Mouse (Mus musculus) cerebellum, postnatal 36 days (tissue): ENCODE data around the gene Orm3.
A peak's percentile ranks its signal among the peaks of the same experiment; 100 is the strongest.

Experiments
- DNase-seq, 2 experiments: peaks; one replicate each; pipeline ENCODE4 v3.0.0; 2021 to 2022; ENCODE audit warnings: mixed read lengths in 2 of 2

Gene Orm3

GRCm38 (mm10) chr4:63355877-63356665, at the start of gene Orm3:
Gene Orm3 (plus strand): TSS chr4:63356162.
- DNase-seq = no peak

GRCm38 (mm10) chr4:63307175-63308062, 48.5 kb upstream of the Orm3 start:
- DNase-seq = peak; percentile 95

DNA sequence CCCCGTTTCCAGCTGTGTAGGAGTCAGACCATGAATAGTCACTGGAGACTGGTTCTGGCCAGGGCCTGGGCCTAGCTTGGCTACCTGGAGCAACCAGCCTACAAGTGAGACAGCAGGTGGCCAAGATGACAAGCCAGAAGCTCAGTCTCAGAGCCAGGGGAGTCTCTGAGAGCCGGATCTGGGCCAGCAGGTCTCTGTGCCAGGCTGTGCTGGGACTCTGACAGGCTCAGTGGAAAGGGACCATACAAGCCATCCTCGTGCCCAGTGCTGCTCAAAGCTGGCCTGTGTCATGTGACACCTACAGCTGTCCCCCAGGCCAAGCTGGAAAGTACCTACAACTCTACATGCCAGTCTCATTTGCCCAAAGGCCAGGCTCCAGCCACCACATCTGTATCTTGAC, 47.6 kb upstream of the Orm3 start:
- peak; percentile 63 to 66 for DNase-seq

DNA sequence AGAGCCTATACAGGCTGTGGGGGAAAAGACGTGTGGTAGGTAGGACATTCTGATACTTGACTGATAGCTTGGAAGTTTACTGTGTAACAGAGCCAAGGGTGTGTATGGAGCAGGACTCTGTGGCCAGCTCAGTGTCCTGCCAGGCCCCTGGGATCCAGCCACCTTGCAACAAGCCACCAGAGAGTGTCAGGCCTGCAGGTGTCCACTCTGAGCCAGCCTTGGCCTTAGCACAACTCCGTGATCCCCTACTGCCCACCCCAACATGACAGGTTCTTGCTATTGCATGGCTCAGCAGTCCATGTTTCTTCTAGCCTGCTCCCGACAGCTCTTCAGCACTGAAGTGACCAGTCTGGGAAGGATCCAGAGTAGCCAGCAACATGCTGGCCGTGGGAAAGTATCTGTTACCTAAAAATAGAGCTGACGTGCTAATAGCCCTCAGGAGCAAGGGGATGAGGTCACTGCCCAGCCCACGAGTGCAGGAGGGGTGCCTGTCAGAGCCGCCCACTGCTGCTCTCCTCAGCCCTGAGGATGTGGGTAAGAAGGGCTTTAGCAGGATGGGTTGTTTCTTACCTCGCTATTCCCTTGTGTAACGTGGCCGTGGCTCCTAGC, 45.6 kb upstream of the Orm3 start:
- DNase-seq = no peak

DNA sequence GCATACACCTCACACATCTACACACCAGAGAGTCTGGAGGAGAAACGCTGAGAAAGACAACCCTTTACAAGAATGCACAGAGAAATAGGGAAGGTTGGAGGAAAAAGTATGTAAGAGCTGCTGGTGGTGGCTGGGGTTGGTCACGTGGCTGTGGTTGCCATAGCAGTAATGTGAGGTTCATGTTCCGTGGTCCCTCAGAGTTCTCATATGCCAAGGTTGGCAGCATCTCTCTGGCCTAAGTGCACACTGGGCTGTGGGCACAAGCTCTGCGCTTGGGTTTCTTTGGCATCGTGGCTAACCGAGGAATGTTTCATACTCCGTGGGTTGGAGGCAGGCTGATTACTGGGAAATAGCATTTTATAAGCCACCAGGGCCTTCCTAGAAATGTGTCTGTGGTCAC, 44.5 kb upstream of the Orm3 start:
- DNase-seq = no peak

DNA sequence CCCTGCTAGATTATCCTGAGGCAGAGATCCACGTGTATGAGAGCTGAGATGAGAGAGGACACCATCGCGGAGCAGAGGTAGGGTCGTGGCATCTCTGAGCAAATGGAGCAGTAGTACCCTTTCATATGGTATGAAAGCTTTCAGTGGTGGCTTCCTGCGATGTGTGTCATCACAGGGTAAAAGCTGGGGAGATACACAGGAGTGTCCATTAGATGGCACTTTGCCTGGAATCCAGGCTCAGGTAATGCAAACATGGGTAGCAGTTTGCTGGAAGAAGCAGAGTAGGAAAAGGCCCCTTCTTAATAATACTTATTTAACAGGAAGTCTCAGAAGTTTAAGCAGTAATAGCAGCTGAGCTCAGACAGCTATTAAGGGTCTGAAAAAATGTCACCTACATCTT, 41.9 kb upstream of the Orm3 start:
- peak in 1 of 2 experiments; percentile 0 for DNase-seq

GRCm38 (mm10) chr4:63316076-63316746, 39.8 kb upstream of the Orm3 start:
- DNase-seq = no peak

DNA sequence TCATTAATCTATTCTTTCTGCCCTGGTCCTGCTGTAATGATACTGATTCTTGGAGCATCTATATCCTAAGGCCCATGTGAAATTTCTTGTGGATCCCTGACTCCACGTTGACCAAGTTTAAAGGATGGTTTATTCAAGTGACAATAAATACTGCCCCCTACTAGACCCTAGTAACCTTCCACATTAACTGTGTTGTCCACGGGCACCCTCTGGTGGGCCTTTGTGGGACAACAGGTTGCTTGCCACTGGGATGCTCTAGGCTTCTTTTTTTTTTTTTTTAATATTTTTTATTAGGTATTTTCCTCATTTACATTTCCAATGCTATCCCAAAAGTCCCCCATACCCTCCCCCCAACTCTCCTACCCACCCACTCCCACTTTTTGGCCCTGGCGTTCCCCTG, 36.4 kb upstream of the Orm3 start:
- DNase-seq = peak; percentile 75 to 79

GRCm38 (mm10) chr4:63323275-63323815, 32.6 kb upstream of the Orm3 start:
- no peak for DNase-seq

- DNase-seq = no peak
These were observed 22.6 kb upstream of the Orm3 start for GRCm38 (mm10) chr4:63333403-63333802.

- no peak for DNase-seq
These were observed 17.4 kb upstream of the Orm3 start for GRCm38 (mm10) chr4:63338414-63339076.

DNA sequence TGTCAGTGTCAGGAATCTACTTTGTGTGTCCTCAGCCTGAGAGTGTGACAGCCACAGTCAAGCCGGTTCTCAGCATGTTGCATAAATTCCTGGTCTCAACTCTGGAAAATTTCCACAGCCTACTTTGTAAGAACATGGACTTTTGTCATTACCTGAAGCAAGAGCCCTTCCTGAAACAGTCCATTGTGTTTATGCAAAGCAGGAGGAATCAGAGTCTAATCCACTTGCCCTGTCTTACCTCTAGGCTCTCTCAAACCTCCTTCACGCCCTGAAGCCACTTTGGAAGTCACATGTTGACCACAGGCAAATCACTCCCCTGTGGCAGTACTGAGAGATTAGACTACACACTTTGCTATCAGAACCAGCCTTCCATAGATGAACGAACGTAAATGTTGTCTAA, 13.5 kb upstream of the Orm3 start:
- DNase-seq = no peak

GRCm38 (mm10) chr4:63343608-63344007, 12.4 kb upstream of the Orm3 start:
- DNase-seq = no peak

- no peak for DNase-seq
These were observed 11.7 kb upstream of the Orm3 start, which contains the start of gene Orm1 for GRCm38 (mm10) chr4:63344295-63344694. Gene Orm1 (plus strand): TSS chr4:63344560.

- no peak for DNase-seq
These were observed 10.7 kb upstream of the Orm3 start for GRCm38 (mm10) chr4:63345261-63345660.

DNA sequence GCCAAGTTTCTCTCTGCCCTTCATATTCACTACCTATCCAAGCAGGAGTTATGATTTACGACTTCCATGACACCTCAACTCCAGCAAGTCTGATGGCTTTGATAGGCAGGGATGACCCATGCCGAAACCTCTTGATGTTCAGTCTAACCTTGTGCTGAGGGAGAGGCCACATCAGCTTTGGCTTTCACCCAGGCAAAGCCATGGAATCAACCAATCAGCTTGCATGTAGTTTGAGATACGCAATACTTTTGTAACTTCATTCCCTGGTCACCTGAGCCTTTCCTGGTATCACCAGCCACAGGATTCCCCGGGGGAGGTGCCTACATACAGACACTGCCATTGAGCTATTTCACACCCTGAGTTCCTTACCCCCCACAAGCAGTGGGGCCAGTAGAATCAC, 9.3 kb upstream of the Orm3 start:
- DNase-seq = no peak

DNA sequence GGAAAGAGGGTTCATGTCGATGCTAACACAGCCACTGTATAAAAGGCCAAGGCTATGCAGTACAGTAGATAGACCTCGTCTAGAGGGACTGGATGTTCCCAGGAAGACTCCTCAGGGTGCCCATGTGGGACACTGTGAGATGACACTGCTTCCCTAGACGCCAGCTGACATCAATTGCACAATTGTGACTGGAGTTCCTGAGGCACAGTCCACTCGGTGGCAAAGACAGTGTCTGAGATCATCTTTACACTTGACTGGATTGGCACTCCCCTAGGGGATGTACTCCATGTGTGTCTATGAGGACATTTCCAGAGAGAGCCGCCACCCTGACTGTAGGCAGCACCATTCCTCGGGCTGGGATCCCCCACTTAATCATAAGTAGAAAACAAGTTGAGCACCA, 7.4 kb upstream of the Orm3 start:
- DNase-seq = no peak

DNA sequence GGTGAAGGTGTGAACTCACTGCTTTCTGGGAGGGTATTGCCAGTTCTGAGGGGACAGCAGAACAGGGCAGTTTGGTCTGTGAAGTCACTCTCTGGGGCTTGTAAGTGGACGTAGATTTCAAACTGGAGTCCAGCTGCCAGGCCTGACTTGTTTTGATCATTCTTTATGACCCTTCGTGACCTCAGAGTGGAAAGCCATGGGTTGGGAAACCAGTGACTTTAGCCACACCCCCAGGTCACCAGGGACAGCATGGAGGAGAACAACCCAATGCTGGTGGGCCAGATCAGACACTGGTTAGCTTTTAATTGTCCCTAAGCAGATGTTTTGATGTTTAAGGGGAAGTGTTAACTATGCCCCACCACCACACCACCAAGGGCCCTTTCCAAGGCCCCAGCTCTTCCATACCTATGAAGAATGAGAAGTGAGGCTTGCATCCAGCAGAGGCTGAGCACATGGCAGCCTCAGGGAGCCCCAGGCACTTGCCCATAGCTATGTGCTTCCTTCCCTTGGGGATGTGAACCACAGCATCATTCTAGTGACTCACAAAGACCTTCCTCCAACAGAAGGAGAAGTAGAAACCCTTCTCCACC, 1.1 kb downstream of the Orm3 start:
- no peak for DNase-seq

- no peak for DNase-seq
These were observed 3.9 kb downstream of the Orm3 start for GRCm38 (mm10) chr4:63359861-63360260.

DNA sequence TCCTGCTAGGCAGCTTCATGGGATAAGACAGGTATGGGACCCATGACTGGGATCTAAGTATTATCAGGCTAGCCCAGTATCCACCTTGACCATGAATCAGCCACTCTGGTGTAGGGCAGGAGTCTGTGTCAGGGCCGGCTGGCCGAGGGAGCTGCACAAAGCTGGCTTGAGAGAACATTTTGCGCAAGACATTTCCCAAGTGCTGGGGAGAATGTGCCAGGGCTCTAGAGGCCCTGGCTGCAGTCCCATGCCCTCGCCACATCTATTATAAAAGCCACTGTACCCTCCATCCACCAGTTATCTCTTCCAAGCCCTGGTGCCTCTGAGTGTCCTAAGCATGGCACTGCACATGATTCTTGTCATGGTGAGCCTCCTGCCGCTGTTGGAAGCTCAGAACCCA, 6.2 kb downstream of the Orm3 start, which contains the start of gene Orm2:
Orm2 (plus strand) TSS at position 300 of the 400 bp plus-strand sequence.
- DNase-seq = no peak

DNA sequence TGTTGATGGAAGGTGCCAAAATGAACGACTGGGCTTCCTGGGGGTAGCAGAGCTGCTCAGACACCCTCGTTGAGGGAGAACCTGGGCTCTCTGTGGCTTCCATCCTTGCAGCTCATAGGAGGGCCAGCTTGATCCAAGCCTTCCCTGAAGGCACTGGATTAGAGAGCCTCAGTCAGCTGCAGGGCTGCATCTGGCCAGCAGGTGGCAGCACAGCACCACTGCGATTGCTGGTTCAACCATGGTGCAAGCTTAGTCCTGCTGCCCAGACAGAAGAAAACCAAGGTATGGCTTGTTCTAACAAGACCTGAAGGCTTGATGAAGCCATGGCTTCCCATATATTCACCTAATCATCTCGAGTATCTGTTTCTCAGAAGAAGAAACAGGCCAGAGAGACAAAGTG, 12.6 kb downstream of the Orm3 start:
- DNase-seq = peak; percentile 79 to 83

DNA sequence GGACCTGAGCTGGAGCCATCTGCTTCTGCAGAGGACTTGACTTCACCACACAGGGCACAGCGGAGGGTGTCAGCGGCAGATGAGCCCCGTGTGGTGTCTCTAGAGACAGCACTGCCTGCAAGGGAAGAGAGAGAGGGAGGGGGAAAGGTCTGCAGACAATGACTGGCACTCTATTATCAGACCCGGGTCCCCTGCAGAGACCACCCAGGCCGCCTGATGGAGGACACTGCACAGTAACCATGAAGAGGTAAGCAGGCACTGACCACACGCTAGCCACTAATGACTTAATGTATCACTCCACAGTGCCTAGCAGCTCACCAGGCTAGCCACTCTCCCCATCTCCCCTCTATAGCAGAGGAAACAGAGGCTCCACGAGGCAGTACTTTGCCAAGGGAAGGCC, 14.9 kb downstream of the Orm3 start:
- no peak for DNase-seq
